Mouse (Mus musculus) bone marrow, adult 2 months (tissue): ENCODE results near the gene G6pc. TPM values are rescaled to one million over a fixed set of nuclear protein-coding genes. Genes with fewer than 3 reads are reported as not detected.
"Not testable (repeated sequence)": the region's sequence is repeated elsewhere in the genome, so short reads cannot be mapped to it uniquely, and the experiment has no call there.

Experiments
- H3K27ac ChIP-seq: fragments of 200-500 bp; 2 replicates; pipeline ENCODE4 v1.5.1; 2012; ENCODE audit warnings: low read depth, mild to moderate bottlenecking, control low read depth, inconsistent platforms, low read length; ENCODE audit not compliant: control insufficient read depth, poor library complexity, insufficient read depth
- H3K4me1 ChIP-seq: fragments of 200-500 bp; 2 replicates; pipeline ENCODE4 v1.6.1; 2011; ENCODE audit warnings: low read length; ENCODE audit not compliant: control insufficient read depth, insufficient read depth
- H3K4me3 ChIP-seq: fragments of 200-500 bp; replicated peaks from 2 replicates; pipeline ENCODE3; 2011; ENCODE audit warnings: mild to moderate bottlenecking, low read depth, low read length, control low read depth; ENCODE audit not compliant: control insufficient read depth
- CTCF ChIP-seq: fragments of 200-500 bp; IDR thresholded peaks from 2 replicates; pipeline ENCODE4 v1.5.1; 2011; ENCODE audit warnings: low read length, control low read depth; ENCODE audit not compliant: control insufficient read depth, insufficient read depth
- POLR2A ChIP-seq: fragments of 200-500 bp; IDR thresholded peaks from 2 replicates; pipeline ENCODE4 v1.6.1; 2011; ENCODE audit warnings: low read depth, mild to moderate bottlenecking, control low read depth, low read length, borderline replicate concordance; ENCODE audit not compliant: control insufficient read depth
- WGBS: fragments of 180-500 bp; shearing (Covaris S2); methylation state at CpG from one replicate; pipeline ENCODE4 v1.1.7; 2018; 5-methylcytosine and 5-hydroxymethylcytosine counted together
- polyA plus RNA-seq: library from polyadenylated mRNA; stranded (reverse); fragments of >200 nt; gene quantifications from 2 replicates; pipeline ENCODE4 v1.2.4, GENCODE M21; 2011; ENCODE audit warnings: low replicate concordance; ENCODE audit not compliant: missing spikeins, insufficient read depth, insufficient read length

G6pc gene
- not detected in 2 replicates for polyA plus RNA-seq

DNA sequence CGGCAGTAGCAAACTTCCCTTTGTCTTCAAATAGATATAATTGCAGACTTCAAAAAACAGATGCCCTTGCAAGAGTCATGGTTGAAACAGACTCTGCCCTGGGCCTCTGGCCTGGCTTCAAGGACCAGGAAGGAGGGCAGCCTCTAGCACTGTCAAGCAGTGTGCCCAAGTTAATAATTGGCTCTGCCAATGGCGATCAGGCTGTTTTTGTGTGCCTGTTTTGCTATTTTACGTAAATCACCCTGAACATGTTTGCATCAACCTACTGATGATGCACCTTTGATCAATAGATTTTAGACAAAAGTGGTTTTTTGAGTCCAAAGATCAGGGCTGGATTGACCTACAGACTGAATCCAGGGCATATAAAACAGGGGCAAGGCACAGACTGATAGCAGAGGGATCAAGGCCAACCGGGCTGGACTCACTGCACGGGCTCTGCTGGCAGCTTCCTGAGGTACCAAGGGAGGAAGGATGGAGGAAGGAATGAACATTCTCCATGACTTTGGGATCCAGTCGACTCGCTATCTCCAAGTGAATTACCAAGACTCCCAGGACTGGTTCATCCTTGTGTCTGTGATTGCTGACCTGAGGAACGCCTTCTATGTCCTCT lies at the start of gene G6pc:
TSS of gene G6pc (plus strand) at position 236 of the 610 bp plus-strand sequence.
- Histone ChIP-seq H3K4me1 (no peaks in the 10 kb centered on the region), H3K4me3 (no peak within 1 kb of the TSS), H3K27ac (no peak within 1 kb of the TSS)
- whole genome bisulfite sequencing, result 87% methylated on average over 8 of the region's 8 CpGs
- TF ChIP-seq POLR2A (no peak), CTCF (no peak)

DNA sequence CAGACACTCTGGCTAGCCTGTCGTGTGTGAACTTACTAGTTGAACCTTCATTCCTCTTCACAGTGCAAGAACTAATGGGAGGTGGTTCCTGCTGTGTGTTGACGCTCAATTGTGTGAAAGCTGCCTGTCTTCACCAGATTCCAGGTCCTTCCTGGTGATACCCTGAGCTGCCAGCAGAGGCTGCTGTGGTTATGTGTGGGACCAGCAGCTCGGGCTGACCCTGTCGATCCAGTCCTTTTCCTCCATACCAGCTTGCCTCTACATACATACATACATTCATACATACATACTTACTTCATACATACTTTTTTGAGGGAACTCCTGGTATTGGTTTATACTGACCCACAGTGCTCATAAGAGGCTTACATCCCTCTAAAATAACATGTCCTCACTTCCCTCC lies 43.8 kb upstream of the G6pc start:
- Histone ChIP-seq H3K4me3 (no peak overlapping the region), H3K4me1 (no peaks in the 10 kb centered on the region), H3K27ac (no peak overlapping the region)
- no peak for TF ChIP-seq POLR2A
- TF ChIP-seq CTCF, result peak; percentile 77
- 30% methylated on average over 4 of the region's 4 CpGs for WGBS

DNA sequence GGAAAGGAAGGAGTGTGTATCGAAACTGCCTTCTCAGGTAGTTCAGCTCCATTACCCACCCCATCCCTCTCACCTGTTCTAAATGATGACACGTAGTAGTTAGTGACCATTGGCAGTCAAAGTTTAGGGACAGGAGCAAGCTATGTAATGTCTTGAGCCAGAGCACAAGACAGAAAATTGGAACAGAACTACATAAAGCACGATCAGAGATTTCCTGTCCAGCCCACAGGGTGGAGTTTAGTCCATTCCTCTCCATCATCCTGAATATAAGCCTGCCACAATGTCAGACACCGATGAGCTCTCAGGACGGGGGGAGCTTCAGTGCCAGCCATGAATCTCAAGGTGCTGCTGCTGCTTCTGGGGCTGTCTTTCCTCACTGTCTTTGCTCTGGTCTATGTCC lies 42.6 kb upstream of the G6pc start, which contains the start of gene Aoc2:
TSS of gene Aoc2 (plus strand) at position 301 of the 400 bp plus-strand sequence.
- WGBS, result 83% methylated on average over 5 of the region's 5 CpGs
- no peak within 1 kb of the TSS for H3K27ac ChIP-seq
- H3K4me1 ChIP-seq, result no peaks in the 10 kb centered on the region
- no peak for TF ChIP-seq CTCF
- no peak for TF ChIP-seq POLR2A
- H3K4me3 ChIP-seq, result no peak within 1 kb of the TSS

GRCm38 (mm10) chr11:101325201-101325600 lies 42.2 kb upstream of the G6pc start:
- not testable (repeated sequence) for H3K27ac ChIP-seq, H3K4me3 ChIP-seq, H3K4me1 ChIP-seq
- 88% methylated on average over 11 of the region's 11 CpGs for WGBS

DNA sequence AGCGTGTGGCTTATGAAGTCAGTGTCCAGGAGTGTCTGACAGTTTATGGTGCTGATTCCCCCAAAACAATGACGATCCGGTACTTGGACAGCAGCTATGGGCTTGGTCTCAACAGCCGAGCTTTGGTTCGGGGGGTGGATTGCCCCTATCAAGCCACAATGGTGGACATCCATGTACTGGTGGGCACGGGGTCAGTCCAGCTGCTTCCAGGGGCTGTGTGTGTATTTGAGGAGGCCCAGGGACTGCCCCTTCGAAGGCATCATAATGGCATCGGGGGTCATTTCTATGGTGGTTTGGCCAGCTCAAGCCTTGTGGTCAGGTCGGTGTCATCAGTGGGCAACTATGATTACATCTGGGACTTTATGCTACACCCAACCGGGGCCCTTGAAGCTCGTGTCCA lies 41.2 kb upstream of the G6pc start:
- TF ChIP-seq POLR2A (no peak), CTCF (no peak)
- Histone ChIP-seq H3K4me3 (no peak overlapping the region), H3K4me1 (no peaks in the 10 kb centered on the region), H3K27ac (no peak overlapping the region)
- 90% methylated on average over 11 of the region's 11 CpGs for WGBS

DNA sequence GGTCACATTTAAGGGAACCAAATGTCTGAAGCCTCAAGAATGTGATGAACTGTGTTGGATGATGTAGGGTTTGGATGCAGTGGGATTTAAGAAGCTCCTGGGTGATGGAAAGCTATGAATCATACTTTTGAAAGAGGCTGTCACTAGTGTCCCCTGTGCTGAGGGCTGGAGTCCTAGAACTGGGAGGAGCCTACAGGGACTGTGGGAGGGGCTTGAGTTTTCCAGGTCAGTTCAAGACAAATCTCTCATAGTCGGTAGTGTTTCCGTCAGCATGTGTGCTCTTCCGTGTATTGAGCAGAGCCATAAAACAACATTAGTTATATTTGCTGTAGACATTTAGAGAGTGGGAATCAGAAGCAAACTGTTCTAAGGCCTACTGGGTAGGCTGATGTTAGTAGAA lies 40.0 kb upstream of the G6pc start:
- Histone ChIP-seq H3K4me3 (no peak overlapping the region), H3K27ac (no peak overlapping the region), H3K4me1 (no peaks in the 10 kb centered on the region)
- TF ChIP-seq POLR2A, result no peak
- TF ChIP-seq CTCF, result no peak
- 71% methylated on average over 3 of the region's 3 CpGs for WGBS

DNA sequence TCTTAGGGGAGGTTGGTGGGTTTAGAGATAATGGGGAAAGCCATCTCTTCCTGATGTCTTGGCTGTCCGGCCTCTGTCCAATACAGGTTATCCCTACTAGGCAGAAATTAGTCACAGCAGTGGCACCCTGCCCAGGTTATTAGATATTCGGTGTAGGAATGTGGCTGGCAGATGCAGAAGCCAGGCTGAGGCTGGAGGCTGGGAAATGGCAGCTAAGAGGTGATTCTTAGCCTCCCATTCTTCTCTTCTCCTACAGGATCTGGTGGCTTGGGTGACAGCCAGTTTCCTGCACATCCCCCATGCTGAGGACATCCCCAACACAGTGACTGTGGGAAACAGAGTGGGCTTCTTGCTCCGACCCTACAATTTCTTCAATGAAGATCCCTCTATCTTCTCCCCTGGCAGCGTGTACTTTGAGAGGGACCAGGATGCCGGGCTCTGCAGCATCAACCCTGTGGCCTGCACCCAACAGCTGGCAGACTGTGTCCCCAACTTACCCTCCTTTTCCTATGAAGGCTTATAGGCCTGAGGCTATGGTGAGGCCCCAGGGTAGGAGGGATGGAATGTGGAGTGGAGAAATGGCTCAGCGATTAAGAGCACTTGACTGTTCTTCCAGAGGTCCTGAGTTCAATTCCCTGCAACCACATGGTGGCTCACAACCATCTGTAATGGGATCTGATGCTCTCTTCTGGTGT lies 38.3 kb upstream of the G6pc start:
- H3K4me3 ChIP-seq, result no peak overlapping the region
- H3K4me1 ChIP-seq, result no peaks in the 10 kb centered on the region
- TF ChIP-seq POLR2A (no peak), CTCF (no peak)
- H3K27ac ChIP-seq, result no peak overlapping the region
- 75% methylated on average over 6 of the region's 6 CpGs for WGBS

DNA sequence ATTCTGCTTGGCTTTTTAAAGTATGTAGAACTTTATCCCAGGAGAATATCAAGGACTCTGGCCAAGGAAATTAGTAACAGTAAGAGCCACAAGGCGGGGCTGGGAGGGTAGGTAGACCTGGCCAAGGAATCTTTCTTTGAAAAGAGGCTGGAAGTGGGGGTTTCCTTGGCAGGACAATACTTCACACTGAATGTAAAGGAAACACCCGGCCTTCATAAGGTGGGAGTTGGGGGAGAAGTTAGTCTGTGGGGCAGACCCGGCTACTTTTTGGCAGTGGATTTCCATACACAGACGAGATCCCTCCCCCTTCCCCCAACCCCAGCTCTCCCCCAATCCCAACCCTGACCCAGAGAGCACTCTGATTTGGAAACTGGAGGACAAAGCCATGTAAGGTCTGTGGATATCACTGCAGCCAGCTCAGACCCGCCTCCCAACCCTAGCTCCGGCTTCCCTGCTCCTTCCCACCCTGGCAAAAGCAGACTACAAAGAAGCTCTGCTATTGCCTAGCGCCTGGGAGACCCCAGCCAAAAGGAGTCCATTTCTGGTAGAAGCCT lies 36.9 kb upstream of the G6pc start, which contains the start of gene Aoc3:
TSS of gene Aoc3 (plus strand) at position 235 of the 554 bp plus-strand sequence.
- WGBS, result 68% methylated on average over 7 of the region's 7 CpGs
- Histone ChIP-seq H3K4me1 (no peaks in the 10 kb centered on the region), H3K4me3 (no peak within 1 kb of the TSS), H3K27ac (no peak within 1 kb of the TSS)
- no peak for TF ChIP-seq POLR2A
- TF ChIP-seq CTCF, result no peak

GRCm38 (mm10) chr11:101330961-101331360 lies 36.4 kb upstream of the G6pc start:
- H3K4me1 ChIP-seq, H3K4me3 ChIP-seq, H3K27ac ChIP-seq: not testable (repeated sequence)
- WGBS, result 81% methylated on average over 6 of the region's 6 CpGs
